Mouse (Mus musculus) limb, embryonic 11.5 days (tissue): ENCODE results near the gene Qpctl. TPM values are rescaled to one million over a fixed set of nuclear protein-coding genes. Genes with fewer than 3 reads are reported as not detected.
A peak's percentile ranks its signal among the peaks of the same experiment; 100 is the strongest.

ENCODE experiments used
- ATAC-seq: fragments of 200-750 bp; cut with Nextera tagmentation; 2 replicates; pipeline ENCODE4 v1.8.0; 2017; ENCODE audit warnings: low read depth; ENCODE audit not compliant: insufficient number of reproducible peaks, low FRiP score, low TSS enrichment
- DNase-seq: peaks from one replicate; pipeline ENCODE4 v3.0.0-alpha.2; 2015; ENCODE audit warnings: low spot score
- H3K27ac ChIP-seq: fragments of 300-500 bp; sonication (generic); replicated peaks from 2 replicates; pipeline ENCODE4 v1.5.1; 2014; ENCODE audit warnings: low read depth, mild to moderate bottlenecking, low read length
- H3K27me3 ChIP-seq: fragments of 300-500 bp; sonication (generic); 2 replicates; pipeline ENCODE4 v1.6.1; 2014; ENCODE audit warnings: mild to moderate bottlenecking, low read length, mixed read lengths; ENCODE audit not compliant: control insufficient read depth, insufficient read depth
- H3K36me3 ChIP-seq: fragments of 300-500 bp; sonication (generic); 2 replicates; pipeline ENCODE4 v1.6.1; 2014; ENCODE audit warnings: mild to moderate bottlenecking, low read length, moderate library complexity, mixed read lengths; ENCODE audit not compliant: control insufficient read depth, insufficient read depth
- H3K4me1 ChIP-seq: fragments of 300-500 bp; sonication (generic); 2 replicates; pipeline ENCODE4 v1.6.1; 2014; ENCODE audit warnings: low read length, mixed read lengths; ENCODE audit not compliant: control insufficient read depth, insufficient read depth
- H3K4me2 ChIP-seq: fragments of 300-500 bp; sonication (generic); 2 replicates; pipeline ENCODE4 v1.6.1; 2014; ENCODE audit warnings: low read depth, mild to moderate bottlenecking, moderate library complexity; ENCODE audit not compliant: severe bottlenecking
- H3K4me3 ChIP-seq: fragments of 300-500 bp; sonication (generic); 2 replicates; pipeline ENCODE4 v1.5.1; 2014; ENCODE audit warnings: low read depth, low read length
- H3K9ac ChIP-seq: fragments of 300-500 bp; sonication (generic); 2 replicates; pipeline ENCODE4 v1.6.1; 2014; ENCODE audit warnings: mild to moderate bottlenecking, low read length
- H3K9me3 ChIP-seq: fragments of 300-500 bp; sonication (generic); 2 replicates; pipeline ENCODE4 v1.6.1; 2016; ENCODE audit warnings: low read length; ENCODE audit not compliant: control insufficient read depth
- WGBS: fragments of 180-500 bp; shearing (Covaris S2); extraction: QIAGEN DNeasy Blood & Tissue Kit; methylation state at CpG from one replicate; pipeline ENCODE4 v1.1.7; 2014; 5-methylcytosine and 5-hydroxymethylcytosine counted together
- polyA plus RNA-seq: library from polyadenylated mRNA; unstranded; fragments of >200 nt; fragmentation: Nextera tagmentation; extraction: Ambion mirVana; gene quantifications from 2 replicates; pipeline ENCODE4 v1.2.1, GENCODE M21; 2014

The Qpctl gene
- polyA plus RNA-seq, 1 experiment from 2014 or later, result 10.7 TPM

- H3K36me3 ChIP-seq, result peaks cover 2% of the 10 kb centered on the region; the same call in 1 of the 2 replicates
- H3K9ac ChIP-seq, result no peak overlapping the region
- H3K27me3 ChIP-seq, result no peaks in the 10 kb centered on the region
- DNase-seq (no peak), ATAC-seq (no peak)
- no peak overlapping the region for H3K4me3 ChIP-seq
- WGBS, result 97% methylated on average over 5 of the region's 5 CpGs
- H3K9me3 ChIP-seq, result no peaks in the 10 kb centered on the region
- H3K4me2 ChIP-seq, result no peak overlapping the region
- no peak overlapping the region for H3K27ac ChIP-seq
- no peaks in the 10 kb centered on the region for H3K4me1 ChIP-seq
Observed at GRCm38 (mm10) chr7:19129396-19129795, 19.7 kb downstream of the Qpctl start.

GRCm38 (mm10) chr7:19127744-19128143, 21.3 kb downstream of the Qpctl start:
- DNase-seq, result no peak
- Histone ChIP-seq H3K9ac (no peak overlapping the region), H3K36me3 (peaks cover 2% of the 10 kb centered on the region; the same call in 1 of the 2 replicates), H3K27ac (no peak overlapping the region), H3K27me3 (no peaks in the 10 kb centered on the region), H3K4me2 (no peak overlapping the region), H3K4me3 (no peak overlapping the region), H3K9me3 (no peaks in the 10 kb centered on the region), H3K4me1 (no peaks in the 10 kb centered on the region)
- 82% methylated on average over 5 of the region's 5 CpGs for WGBS
- ATAC-seq, result no peak

- no peak overlapping the region for H3K9ac ChIP-seq
Observed at GRCm38 (mm10) chr7:19124713-19125112, 24.4 kb downstream of the Qpctl start.

GRCm38 (mm10) chr7:19121686-19122085, 27.4 kb downstream of the Qpctl start:
- no peak overlapping the region for H3K4me3 ChIP-seq
- no peak overlapping the region for H3K27ac ChIP-seq
- WGBS, result 95% methylated on average over 4 of the region's 4 CpGs
- peaks cover 4% of the 10 kb centered on the region; the same call in 1 of the 2 replicates for H3K9me3 ChIP-seq
- no peak for ATAC-seq
- H3K36me3 ChIP-seq, result peaks cover 2% of the 10 kb centered on the region; the same call in 1 of the 2 replicates
- no peak overlapping the region for H3K4me2 ChIP-seq
- no peaks in the 10 kb centered on the region for H3K27me3 ChIP-seq
- H3K9ac ChIP-seq, result no peak overlapping the region
- no peak for DNase-seq
- H3K4me1 ChIP-seq, result peaks cover 6% of the 10 kb centered on the region; the same call in 1 of the 2 replicates

More at GRCm38 (mm10) chr7:19124713-19125112, 24.4 kb downstream of the Qpctl start:
- no peak for DNase-seq
- H3K36me3 ChIP-seq, result peaks cover 2% of the 10 kb centered on the region; the same call in 1 of the 2 replicates
- 88% methylated on average over 6 of the region's 6 CpGs for WGBS
- no peak overlapping the region for H3K27ac ChIP-seq
- no peaks in the 10 kb centered on the region for H3K9me3 ChIP-seq
- no peaks in the 10 kb centered on the region for H3K27me3 ChIP-seq
- H3K4me3 ChIP-seq, result no peak overlapping the region
- ATAC-seq, result no peak
- peaks cover 6% of the 10 kb centered on the region; the same call in 1 of the 2 replicates for H3K4me1 ChIP-seq
- H3K4me2 ChIP-seq, result no peak overlapping the region

GRCm38 (mm10) chr7:19119631-19120429, 29.3 kb downstream of the Qpctl start, which contains the start of gene Fbxo46:
Fbxo46 (plus strand) TSS chr7:19119859.
- ATAC-seq (peak; percentile 89), DNase-seq (peak; percentile 93)
- Histone ChIP-seq H3K27me3 (no peaks in the 10 kb centered on the region), H3K9ac (peak within 1 kb of the TSS; percentile 45), H3K4me2 (peak within 1 kb of the TSS; percentile 63), H3K9me3 (peaks cover 4% of the 10 kb centered on the region; the same call in 1 of the 2 replicates), H3K4me1 (peaks cover 6% of the 10 kb centered on the region; the same call in 1 of the 2 replicates), H3K36me3 (peaks cover 2% of the 10 kb centered on the region; the same call in 1 of the 2 replicates), H3K4me3 (peak within 1 kb of the TSS; percentile 43), H3K27ac (no peak within 1 kb of the TSS)
- 2% methylated on average over 34 of the region's 34 CpGs for WGBS

GRCm38 (mm10) chr7:19119083-19119482, 30.0 kb downstream of the Qpctl start:
- Histone ChIP-seq H3K9ac (no peak overlapping the region), H3K4me1 (peaks cover 6% of the 10 kb centered on the region; the same call in 1 of the 2 replicates), H3K9me3 (peaks cover 4% of the 10 kb centered on the region; the same call in 1 of the 2 replicates), H3K4me3 (no peak overlapping the region), H3K36me3 (no peaks in the 10 kb centered on the region), H3K4me2 (no peak overlapping the region), H3K27ac (no peak overlapping the region), H3K27me3 (no peaks in the 10 kb centered on the region)
- 94% methylated on average over 8 of the region's 8 CpGs for WGBS
- ATAC-seq (peak; percentile 4; the same call in 1 of the 2 replicates), DNase-seq (no peak)

- Histone ChIP-seq H3K4me2 (no peak within 1 kb of the TSS; the same call in 1 of the 2 replicates), H3K4me3 (0 out of 2 replicates have a peak within 1 kb of the TSS, but pooled peaks have one; percentile 12), H3K9ac (no peak within 1 kb of the TSS), H3K27ac (no peak within 1 kb of the TSS), H3K27me3 (no peaks in the 10 kb centered on the region), H3K9me3 (peaks cover 4% of the 10 kb centered on the region; the same call in 1 of the 2 replicates), H3K36me3 (no peaks in the 10 kb centered on the region), H3K4me1 (peaks cover 6% of the 10 kb centered on the region; the same call in 1 of the 2 replicates)
- DNase-seq, result peak; percentile 78
- ATAC-seq, result no peak
- WGBS, result 21% methylated on average over 64 of the region's 64 CpGs
Observed at GRCm38 (mm10) chr7:19118028-19118771, 30.9 kb downstream of the Qpctl start, which contains the start of gene Gm4969. Gm4969 (minus strand) TSS chr7:19118368.

- DNase-seq (no peak), ATAC-seq (no peak)
- WGBS, result 78% methylated on average over 1 of the region's 1 CpGs
- Histone ChIP-seq H3K36me3 (no peaks in the 10 kb centered on the region; the same call in 1 of the 2 replicates), H3K4me2 (no peak overlapping the region), H3K9ac (no peak overlapping the region), H3K9me3 (no peaks in the 10 kb centered on the region), H3K27ac (no peak overlapping the region), H3K4me1 (no peaks in the 10 kb centered on the region), H3K4me3 (no peak overlapping the region), H3K27me3 (no peaks in the 10 kb centered on the region)
Observed at GRCm38 (mm10) chr7:19109565-19109964, 39.5 kb downstream of the Qpctl start.
